Mouse (Mus musculus) cerebellum, postnatal 10 days (tissue): ENCODE results near the gene Uba3.

Experiments used
- DNase-seq, 2 experiments: peaks; one replicate each; pipeline ENCODE4 v3.0.0; 2021; ENCODE audit warnings: mixed read lengths in 2 of 2

The Uba3 gene

DNA sequence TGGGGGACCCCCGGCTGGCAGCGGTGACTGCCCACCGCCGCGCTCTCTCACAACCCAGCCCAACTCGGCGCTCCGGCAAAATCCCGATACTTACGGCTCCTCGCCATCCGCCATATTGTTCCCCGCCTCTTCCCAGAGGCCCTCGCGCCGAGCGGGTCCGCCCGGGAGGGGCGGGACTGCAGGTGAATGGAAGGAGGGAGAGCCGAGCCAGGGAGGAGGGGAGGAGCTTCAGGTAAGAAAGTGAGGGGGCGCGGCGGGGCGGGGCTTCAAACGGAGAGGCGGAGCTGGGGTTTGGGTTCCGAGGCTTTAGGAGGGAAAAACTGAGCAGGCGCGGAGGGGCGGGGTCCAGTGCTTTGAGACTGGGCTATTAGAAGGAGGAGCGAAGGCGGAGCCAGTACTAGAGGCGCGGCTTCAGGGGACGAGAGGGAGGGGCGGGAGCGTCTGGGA is at the start of gene Uba3:
Gene Uba3 (minus strand): TSS at position 209 of the 447 bp plus-strand sequence.
- DNase-seq = peak; percentile 100

DNA sequence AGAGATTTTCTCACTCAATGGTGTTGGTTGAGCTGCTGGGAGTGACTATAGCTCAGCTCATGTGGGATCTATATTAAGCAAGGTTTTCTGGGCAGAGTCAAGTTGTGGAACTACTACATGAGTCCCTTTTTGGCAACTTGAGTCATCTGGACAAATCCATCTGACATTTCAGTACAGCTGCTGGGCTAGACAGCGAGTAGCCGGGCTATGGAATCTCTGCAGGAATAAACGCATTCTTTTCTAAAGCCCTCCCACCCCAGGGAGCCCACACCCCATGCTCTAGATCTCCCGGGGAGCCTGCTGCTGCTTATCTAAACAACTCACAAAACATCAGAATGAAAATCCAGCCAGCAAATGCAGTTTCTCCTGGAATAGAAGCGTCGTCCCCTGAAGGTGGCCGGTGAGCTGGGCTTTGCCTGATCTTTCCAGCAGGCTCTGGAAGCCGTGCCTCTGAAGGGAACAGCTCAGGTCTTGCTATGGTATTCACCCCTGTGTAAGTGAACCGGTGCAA is 47.3 kb upstream of the Uba3 start, which contains the start of gene Lmod3:
Gene Lmod3 (minus strand): TSS at position 49 of the 511 bp plus-strand sequence.
- DNase-seq = no peak

DNA sequence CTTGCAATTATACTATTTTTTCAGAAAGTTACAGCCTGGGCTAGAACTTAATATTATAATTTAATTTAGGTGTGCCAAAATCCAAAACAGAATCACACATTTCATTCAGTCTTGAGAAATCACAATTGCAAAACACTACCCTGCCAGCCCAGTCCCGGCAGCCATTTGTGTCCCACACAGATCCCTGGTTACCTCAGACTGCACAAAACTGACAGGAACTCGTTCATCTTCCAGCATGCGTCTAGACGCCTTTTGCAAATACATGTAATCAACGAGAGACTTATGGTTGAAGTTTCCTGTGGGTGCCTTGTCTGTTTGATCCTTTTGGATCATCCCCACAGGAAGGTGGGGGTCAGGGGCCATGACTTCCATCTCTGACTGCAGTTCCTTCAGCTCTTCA is 46.6 kb upstream of the Uba3 start:
- no peak for DNase-seq

DNA sequence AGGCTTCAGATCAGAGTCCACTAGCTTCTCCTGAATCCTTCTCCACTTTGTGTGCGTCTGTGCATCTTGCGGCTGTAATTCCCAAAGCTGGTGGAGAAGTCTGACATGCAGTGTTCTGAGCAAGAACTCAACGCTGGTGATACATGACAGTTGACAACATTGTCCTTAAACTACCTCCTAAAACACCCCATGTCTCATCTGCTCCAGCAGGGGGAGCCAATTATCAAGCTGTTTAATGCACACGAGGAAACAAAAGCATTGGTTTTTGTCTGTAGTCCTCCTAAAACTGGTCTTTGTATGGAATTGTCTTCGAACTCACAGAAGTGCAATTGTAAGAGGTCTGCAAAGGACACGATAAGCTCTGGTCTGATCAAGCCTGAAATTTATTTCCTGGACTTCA is 45.5 kb upstream of the Uba3 start:
- peak; percentile 74 to 76 for DNase-seq

DNA sequence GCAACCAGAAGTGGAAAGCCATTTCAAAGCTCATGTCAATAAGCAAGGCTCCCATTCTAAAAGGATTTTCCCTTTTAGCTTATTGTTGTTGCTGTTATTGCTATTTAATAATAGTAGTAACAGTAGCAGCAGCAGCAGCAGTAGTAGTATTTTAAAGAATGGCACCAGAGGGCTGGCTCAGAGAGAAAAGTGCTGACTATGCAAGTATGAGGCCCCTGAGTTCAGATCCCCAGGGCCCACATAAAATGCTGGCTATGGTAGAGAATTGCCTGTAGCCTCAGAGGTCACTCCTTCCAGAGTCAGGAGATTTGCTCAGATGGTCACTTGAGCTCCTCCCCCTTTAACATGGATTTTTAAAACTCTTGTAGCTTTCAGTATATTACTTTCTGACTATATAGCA is 39.8 kb upstream of the Uba3 start:
- no peak for DNase-seq

DNA sequence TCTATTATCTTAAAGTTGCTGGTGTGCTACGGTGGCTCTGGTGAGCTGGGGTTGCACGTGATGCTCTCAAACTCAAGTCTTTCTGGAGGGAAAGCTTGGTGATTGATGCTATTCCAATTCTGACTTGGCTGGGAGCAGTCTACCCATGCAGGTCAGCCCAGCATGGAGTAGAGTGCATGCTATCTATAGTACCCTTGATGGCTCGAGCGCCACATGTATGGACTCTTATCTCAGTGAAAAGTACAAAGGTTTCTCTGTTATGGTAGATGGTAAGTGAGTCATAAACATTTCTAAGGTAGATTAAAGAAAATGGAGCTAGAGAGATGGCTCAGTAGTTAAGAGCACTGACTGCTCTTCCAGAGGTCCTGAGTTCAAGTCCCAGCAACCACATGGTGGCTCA is 37.1 kb upstream of the Uba3 start:
- no peak for DNase-seq

DNA sequence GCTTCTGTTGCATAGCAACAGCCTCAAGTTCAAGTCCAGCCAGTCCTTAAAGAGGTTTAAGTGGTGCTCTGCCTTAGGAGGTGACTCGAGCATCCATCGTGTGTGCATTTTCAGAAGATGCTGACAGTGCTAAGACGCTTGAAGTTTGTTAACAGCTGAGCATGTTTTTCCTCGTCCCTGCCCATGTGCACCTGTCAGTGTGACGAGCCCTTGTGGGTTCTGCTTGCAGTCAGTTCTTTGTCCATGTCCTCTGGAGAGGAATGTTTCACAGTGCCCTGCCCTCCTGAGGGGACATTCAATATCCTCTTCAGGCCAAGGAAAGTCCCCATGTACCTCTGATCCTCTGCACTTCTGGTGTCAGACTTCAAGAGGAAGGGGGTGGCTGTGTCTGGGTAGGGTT is 34.6 kb upstream of the Uba3 start:
- DNase-seq = no peak

DNA sequence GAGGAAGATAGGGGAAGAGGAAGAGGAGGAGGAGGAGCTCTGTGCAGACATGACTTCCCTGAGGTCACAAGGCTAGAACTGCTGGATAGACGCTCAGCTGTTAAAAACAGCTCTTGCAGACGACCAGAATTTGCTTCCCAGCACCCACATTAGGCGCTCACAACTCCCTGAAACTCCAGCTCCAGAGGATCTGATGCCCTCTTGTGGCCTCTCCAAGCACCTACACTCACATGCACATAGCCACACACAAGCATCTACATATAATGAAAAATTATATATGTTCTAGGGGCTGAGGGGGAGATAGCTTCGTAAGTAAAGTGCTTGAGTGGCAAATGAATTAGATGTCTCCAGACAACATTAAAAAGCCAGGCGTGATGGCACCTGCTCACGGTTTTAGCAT is 33.9 kb upstream of the Uba3 start:
- DNase-seq = no peak

DNA sequence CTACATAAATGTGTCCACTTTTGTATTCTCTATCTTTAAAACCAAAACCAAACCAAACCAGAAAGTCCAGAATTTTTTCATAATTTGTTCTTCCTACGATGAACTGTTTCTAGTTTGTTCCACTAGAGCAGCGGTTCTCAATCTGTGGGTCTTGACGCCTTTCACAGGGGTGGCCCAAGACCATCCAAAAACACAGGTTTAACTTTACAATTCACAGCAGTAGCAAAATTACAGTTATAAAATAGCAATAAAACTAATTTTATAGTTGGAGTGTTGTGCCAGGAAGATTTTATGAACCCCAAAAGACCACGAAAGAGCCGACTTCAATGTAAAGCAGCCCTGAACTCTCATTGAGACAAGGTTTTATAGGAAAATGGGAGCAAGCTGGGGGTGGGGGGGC is 30.6 kb upstream of the Uba3 start:
- DNase-seq = no peak

DNA sequence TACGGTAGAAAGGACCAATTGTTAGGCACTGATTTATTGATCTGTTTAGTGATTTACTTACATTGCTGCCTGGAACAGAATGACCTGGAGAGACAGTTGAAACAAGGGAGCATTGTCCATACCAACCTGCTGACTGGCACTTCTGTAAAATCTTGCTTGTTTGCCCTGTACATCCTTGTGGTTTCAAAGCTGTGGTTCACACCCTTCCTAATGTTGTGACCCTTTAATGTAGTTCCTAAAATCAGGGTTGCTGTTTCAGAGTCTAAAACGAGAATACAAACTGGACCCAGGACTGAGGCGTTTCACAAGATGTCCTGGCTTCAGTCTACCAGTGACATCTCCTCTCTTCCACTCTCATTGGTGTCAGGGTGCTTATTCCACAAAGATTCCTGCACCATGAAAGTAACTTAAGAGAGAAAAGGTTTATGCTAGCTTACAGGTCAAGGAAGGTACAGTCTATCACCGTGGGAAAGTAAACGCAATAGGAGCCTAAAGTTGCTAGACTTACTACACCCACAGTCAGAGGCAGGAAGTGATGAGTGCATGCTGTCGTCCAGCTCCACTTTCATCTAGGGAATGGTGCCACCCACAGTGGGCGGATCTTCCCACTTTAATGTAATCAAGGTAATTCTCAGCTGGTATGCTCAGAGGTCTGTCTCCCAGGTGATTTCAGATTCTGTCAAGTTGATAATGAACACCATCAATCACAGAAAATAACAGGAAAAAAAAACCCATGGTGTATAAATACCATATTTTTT is 29.6 kb upstream of the Uba3 start:
- DNase-seq = no peak

DNA sequence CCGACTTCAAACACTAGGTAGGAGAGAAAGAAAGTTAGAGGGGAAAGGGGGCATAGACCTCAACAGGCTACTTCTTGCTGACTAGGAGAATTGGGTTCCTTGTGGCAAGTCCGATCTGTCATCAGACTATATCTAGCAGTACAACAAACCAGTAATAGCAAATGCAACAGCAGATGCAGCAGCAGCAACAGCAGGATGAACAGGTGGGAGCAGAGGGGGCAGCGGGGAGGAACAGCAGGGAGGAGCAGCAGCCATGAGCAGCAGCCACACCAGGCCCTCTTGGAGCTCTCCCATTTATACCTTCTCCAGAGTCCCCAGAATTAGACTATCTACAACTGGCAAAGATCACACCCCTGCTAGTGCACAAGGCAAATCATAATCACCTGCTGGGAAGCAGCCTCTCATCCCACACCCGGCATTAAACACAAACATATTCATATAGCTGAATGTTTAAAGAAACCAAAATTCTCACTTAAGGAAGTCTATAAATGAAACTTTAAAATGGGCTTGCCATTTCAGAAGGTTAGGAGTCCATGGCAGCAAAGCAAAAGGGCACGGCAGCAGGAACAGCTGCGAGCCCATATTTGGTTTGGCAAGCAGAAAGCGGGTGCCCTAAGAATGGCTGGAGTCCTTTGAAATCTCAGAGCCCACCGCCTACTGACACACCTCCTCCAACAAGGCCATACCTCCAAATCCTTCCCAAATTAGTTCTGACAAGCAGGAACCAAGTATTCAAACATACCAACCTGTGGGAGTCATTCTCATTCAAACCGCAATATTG is 21.8 kb upstream of the Uba3 start:
- no peak for DNase-seq

DNA sequence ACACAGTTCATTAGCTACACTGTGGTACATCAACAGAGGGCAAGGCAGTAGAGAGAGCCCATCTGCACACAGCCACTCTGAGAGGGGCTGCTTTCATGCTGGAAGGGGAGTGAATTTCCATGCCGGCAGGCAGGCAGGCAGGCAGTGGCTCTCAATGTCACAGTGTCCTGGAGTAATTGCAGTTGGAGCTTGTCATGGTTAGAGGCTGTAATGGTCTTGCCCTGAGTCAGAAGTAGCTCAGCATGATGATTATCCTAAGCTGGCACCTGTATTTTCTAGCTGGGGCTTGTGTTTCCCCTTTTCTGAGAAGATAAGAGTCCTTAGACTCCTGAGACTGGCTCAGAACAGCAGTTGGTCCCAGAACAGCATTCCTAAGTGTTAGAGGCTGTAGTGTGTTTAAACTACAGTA is 20.6 kb upstream of the Uba3 start:
- DNase-seq = peak; percentile 21 to 28

DNA sequence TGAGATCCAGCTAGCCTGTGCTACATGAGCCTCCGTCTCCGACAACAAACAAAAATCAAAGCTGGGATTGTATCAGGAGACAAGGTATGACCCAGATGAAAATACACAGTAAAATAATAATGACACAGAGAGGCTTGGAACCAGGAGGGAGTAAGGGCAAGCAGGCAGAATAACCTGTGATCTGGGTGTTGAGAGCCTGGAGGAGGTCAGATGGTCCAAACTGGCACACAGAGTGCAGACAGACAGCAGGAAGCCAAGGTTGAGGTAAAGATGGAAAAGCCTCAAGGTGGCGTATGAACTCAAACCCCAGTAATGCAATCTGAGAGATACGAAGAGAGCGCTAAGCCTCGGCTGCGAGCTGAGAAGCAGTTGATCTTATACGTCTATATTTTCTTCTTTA is 19.1 kb upstream of the Uba3 start:
- no peak for DNase-seq

DNA sequence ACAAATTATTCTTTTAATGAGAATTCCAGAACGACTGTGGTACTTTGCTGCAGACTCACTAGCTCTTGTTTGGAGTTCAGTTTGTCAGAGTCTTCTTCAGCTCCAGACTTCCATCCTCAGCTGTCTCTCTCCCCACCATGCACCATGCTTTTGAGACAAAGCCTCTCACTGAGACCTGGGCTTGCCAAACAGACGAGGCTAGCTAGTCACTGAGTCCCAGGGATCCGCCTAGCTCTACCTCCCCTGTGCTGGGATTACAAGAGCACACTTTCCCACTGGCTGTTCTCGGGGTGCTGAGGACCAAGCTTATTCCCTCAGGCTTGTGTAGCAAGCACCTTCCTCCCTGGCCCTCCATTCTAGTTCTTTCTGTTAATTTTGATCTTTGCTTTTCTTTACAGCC is 18.1 kb upstream of the Uba3 start:
- DNase-seq = no peak

DNA sequence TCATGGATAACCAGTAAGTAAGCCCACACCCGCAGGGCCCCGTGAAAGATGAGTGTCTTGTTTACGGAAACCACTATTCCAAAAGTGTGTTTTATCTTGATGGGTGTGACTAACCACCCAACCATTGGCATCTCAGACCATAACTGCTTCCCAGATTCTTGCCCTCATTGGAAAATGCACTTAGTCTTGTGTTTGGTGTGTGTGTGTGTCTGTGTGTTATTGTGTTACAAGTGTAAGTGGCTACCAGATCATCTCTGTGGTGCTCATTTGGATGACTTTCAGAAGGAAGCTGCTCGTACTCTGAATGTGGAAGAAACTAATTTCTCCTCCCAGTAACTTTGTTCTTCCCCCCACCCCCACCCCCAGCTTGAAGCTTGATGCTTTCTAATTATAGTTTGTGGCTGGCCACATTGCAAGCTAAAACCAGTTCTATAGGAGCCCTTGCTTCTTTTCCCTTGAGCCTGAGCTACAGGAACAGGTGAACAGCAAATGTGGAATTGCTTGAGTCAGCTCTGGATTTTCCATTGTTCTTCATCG is 17.6 kb upstream of the Uba3 start:
- no peak for DNase-seq

DNA sequence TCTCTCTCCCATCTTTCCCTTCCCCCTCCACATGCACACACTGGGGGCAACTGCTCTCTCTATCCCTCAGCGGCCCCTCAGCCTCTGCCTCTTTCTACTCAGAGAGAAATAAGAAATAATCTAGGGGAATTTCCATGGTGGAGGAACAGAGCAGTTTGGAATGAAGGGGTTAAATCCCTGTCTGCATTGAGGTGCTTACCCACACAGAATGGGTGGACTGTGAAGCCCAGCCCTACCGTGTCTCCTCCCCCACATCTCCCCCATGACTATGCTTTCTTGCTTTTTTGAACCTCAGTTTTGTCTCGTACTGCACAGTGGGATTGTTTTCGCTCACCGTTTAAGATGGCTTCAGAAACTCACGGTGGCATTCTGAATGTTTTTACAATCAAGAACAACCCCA is 16.9 kb upstream of the Uba3 start:
- no peak for DNase-seq

DNA sequence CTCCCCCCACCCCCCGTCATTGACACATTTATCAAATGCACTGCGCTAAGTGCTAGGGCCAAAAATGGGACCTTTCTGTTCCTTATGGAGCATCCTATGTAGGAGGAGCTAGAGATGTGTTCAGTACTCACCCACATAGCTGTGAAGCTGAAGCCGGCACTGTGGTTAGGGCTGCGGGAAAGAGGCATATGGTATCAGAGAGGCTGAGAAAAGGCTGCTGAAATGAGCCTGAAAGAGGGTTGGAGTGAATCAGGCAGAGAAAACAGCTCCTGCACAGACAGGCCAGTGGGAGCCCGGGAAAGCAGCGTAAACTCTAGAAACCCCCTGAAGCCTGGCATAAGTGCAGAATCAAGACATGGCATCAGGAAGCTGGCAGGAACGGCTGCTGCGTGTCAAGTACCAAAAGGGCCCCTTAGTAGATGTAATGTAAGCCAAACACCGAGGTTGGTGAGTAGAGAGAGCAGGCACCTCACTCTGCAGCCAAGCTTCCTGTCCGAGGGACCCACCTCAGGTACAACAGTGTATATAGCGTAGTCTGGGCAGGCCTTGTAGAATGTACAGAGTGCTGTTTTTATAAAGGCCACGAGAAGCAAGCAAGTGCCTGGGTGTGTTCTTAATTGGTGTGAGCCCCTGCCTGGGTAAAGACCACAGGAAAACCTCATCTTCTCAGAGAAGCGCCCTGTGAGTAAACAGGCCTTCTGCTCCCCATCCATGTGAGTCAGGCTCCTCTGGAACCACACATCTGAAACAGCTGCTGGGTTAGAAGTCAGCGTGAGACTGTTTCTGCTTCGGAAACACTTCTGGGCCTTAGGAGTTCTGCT is 16.0 kb upstream of the Uba3 start:
- DNase-seq = peak; percentile 21 to 36

DNA sequence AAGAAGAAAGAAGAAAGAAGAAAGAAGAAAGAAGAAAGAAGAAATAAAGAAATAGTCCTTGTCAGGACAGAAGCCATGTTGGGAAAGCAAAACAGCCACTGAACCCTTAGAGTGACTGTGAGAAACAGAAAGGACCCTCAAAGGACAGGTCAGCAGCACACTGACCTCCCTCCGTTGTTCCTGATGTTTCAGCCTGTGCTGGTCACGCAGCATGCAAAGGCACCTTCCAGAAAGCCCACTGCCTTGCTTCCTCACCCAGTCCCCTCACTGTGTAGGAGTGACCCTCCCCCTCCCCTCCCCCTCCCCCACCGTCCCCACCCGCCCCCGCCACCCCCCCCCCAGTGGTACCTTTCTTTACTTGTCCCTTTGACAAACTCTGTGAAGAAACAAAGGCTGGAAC is 15.2 kb upstream of the Uba3 start:
- DNase-seq = no peak

DNA sequence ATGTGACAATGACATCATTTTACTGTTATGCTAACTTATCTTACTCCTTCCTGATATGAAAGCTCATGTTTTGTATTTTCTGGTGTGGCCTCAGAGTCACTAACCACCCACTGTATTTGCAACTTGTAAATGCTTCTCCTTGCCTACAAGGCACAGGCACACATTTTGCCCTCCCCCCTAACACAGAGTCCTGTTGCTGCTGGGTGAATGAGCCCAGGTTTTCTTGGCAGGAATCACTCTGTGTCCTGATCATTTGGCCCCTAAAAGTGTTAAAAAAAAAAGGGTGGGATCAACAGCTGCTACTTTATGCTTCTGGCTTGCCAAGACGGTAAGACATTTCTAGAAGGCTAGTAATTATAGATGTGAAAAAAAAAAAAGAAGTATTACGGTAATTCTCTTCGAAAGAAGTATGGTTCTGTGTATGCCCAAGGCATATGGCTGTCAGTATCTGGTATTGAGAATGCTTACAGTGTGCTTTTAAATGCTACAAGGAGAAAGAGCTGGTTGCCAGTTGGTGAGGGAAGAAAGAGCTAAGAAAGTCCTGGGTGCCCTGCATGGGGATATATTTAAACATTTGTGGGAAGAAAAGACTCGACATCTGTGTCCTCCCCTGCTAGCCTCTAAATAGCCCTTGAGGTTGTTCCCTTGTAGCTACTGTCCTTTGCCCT is 10.8 kb upstream of the Uba3 start:
- no peak for DNase-seq

DNA sequence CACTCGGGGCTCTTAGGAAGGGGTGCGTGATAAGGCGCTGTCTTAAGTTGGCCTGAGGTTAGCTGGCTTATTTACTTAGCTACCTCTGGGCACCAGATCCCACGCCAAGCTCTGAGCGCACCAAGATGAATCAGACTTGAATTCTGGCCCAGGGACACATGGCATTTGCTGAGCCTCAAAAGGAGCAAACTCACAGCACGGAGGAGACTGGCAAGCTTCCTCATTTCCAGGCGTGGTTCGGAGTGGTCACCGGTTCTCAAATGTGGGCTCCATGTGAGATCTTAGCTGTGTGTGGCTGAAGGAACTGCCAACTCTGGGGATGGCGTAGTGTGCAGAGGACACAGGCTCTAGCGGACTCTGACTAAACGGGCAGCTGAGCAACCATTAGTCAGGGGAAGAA is 6.5 kb upstream of the Uba3 start:
- DNase-seq = peak; percentile 74 to 83

DNA sequence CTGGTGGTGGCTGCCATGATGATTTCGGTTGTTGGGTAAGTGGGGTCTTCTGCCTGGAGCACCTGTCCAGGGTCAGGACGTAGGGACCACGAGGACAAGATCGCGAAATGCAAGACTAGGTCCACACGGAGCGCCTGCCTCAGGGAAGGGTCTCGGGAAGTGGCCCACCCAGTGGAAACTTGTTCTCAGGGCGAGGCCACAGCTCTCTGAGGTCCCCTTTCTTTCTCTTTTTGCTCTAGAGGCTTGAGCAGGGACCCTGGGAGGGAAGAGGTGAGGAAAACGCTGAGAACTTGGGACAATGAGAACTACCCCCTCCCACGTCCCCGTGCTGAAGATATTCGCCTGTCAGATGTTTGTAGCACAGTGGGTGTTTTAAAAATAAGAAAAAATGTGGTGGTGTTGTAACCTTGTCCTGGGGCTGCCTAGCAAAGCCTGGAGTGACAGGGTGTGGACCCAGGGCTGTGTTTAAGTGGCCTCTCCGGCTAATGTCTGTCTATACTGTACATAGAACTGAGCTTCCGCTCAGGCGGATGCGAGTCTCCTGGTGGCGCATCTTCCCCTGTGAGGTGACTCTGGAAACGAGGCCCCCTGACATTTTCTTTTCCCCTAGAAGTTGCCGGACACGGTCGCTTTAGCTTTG is 5.6 kb upstream of the Uba3 start:
- peak in 1 of 2 experiments; percentile 27 for DNase-seq
